Mouse (Mus musculus) kidney, embryonic 16.5 days (tissue): ENCODE data around the gene Ikbip. TPM values are rescaled to one million over a fixed set of nuclear protein-coding genes. Genes with fewer than 3 reads are reported as not detected.
A peak's percentile ranks its signal among the peaks of the same experiment; 100 is the strongest.

Source experiments
- ATAC-seq: fragments of 200-750 bp; cut with Nextera tagmentation; 2 replicates; pipeline ENCODE4 v1.8.0; 2017; ENCODE audit warnings: moderate TSS enrichment; ENCODE audit not compliant: low FRiP score, low TSS enrichment
- H3K27ac ChIP-seq: fragments of 300-500 bp; sonication (generic); 2 replicates; pipeline ENCODE4 v1.5.1; 2014; ENCODE audit warnings: low read length
- H3K27me3 ChIP-seq: fragments of 300-500 bp; sonication (generic); 2 replicates; pipeline ENCODE4 v1.6.1; 2014; ENCODE audit warnings: low read length, control low read depth, mixed read lengths; ENCODE audit not compliant: insufficient read depth
- H3K36me3 ChIP-seq: fragments of 300-500 bp; sonication (generic); 2 replicates; pipeline ENCODE4 v1.6.1; 2014; ENCODE audit warnings: low read length, control low read depth, mixed read lengths; ENCODE audit not compliant: insufficient read depth
- H3K4me1 ChIP-seq: fragments of 300-500 bp; sonication (generic); 2 replicates; pipeline ENCODE4 v1.6.1; 2014; ENCODE audit warnings: low read length, control low read depth, mixed read lengths; ENCODE audit not compliant: insufficient read depth
- H3K4me2 ChIP-seq: fragments of 300-500 bp; sonication (generic); replicated peaks from 2 replicates; pipeline ENCODE4 v1.6.1; 2014; ENCODE audit warnings: low read depth, low read length
- H3K4me3 ChIP-seq: fragments of 300-500 bp; sonication (generic); 2 replicates; pipeline ENCODE4 v1.5.1; 2014; ENCODE audit warnings: mild to moderate bottlenecking, low read length
- H3K9ac ChIP-seq: fragments of 300-500 bp; sonication (generic); replicated peaks from 2 replicates; pipeline ENCODE4 v1.6.1; 2014; ENCODE audit warnings: low read length
- H3K9me3 ChIP-seq: fragments of 300-500 bp; sonication (generic); 2 replicates; pipeline ENCODE4 v1.6.1; 2016; ENCODE audit warnings: low read length, control low read depth
- WGBS: fragments of 180-500 bp; shearing (Covaris S2); extraction: QIAGEN DNeasy Blood & Tissue Kit; methylation state at CpG from one replicate; pipeline ENCODE4 v1.1.7; 2014; 5-methylcytosine and 5-hydroxymethylcytosine counted together
- polyA plus RNA-seq: library from polyadenylated mRNA; unstranded; fragments of >200 nt; fragmentation: Nextera tagmentation; extraction: Ambion mirVana; gene quantifications from 2 replicates; pipeline ENCODE4 v1.2.1, GENCODE M21; 2015

Gene Ikbip
- polyA plus RNA-seq, 1 experiment from 2014 or later, result 37.6 TPM

GRCm38 (mm10) chr10:91080540-91080939 lies 2.2 kb upstream of the Ikbip start:
- Histone ChIP-seq H3K4me1 (peaks cover 13% of the 10 kb centered on the region; the same call in 1 of the 2 replicates), H3K27ac (no peak overlapping the region), H3K9me3 (no peaks in the 10 kb centered on the region), H3K27me3 (no peaks in the 10 kb centered on the region), H3K36me3 (peaks cover 22% of the 10 kb centered on the region), H3K9ac (no peak overlapping the region; the same call in 1 of the 2 replicates), H3K4me3 (no peak overlapping the region), H3K4me2 (no peak overlapping the region)
- WGBS, result 82% methylated on average over 5 of the region's 5 CpGs
- ATAC-seq, result no peak

- Histone ChIP-seq H3K27me3 (no peaks in the 10 kb centered on the region), H3K4me3 (peak overlapping the region; percentile 68), H3K4me1 (peaks cover 13% of the 10 kb centered on the region; the same call in 1 of the 2 replicates), H3K36me3 (peaks cover 16% of the 10 kb centered on the region), H3K27ac (peak overlapping the region; percentile 78), H3K4me2 (peak overlapping the region; percentile 77), H3K9ac (peak overlapping the region; percentile 76), H3K9me3 (no peaks in the 10 kb centered on the region)
- WGBS, result under 1% methylated on average over 27 of the region's 27 CpGs
- peak; percentile 52 for ATAC-seq
These were observed 707 bp upstream of the Ikbip start for GRCm38 (mm10) chr10:91081959-91082507.

- peak overlapping the region; percentile 77 for H3K4me2 ChIP-seq
- peaks cover 13% of the 10 kb centered on the region; the same call in 1 of the 2 replicates for H3K4me1 ChIP-seq
- peak overlapping the region; percentile 75 for H3K27ac ChIP-seq
- WGBS, result 38% methylated on average over 12 of the region's 12 CpGs
- H3K27me3 ChIP-seq, result no peaks in the 10 kb centered on the region
- ATAC-seq, result no peak
- H3K9me3 ChIP-seq, result no peaks in the 10 kb centered on the region
- H3K4me3 ChIP-seq, result peak overlapping the region; percentile 68
- peak overlapping the region; percentile 90 for H3K9ac ChIP-seq
- peaks cover 9% of the 10 kb centered on the region; the same call in 1 of the 2 replicates for H3K36me3 ChIP-seq
These were observed 720 bp downstream of the Ikbip start for GRCm38 (mm10) chr10:91083393-91083927.

GRCm38 (mm10) chr10:91092812-91093211 lies 10.1 kb downstream of the Ikbip start:
- WGBS, result 92% methylated on average over 4 of the region's 4 CpGs
- H3K9ac ChIP-seq, result no peak overlapping the region

GRCm38 (mm10) chr10:91094251-91095104 lies 11.7 kb downstream of the Ikbip start:
- peaks cover 26% of the 10 kb centered on the region for H3K36me3 ChIP-seq

More at GRCm38 (mm10) chr10:91092812-91093211, 10.1 kb downstream of the Ikbip start:
- Histone ChIP-seq H3K27me3 (no peaks in the 10 kb centered on the region), H3K4me3 (no peak overlapping the region), H3K4me2 (no peak overlapping the region), H3K27ac (no peak overlapping the region), H3K36me3 (peaks cover 18% of the 10 kb centered on the region), H3K4me1 (no peaks in the 10 kb centered on the region), H3K9me3 (no peaks in the 10 kb centered on the region)
- ATAC-seq, result no peak

GRCm38 (mm10) chr10:91098056-91098455 lies 15.3 kb downstream of the Ikbip start:
- Histone ChIP-seq H3K4me3 (no peak overlapping the region), H3K9me3 (no peaks in the 10 kb centered on the region), H3K36me3 (peaks cover 42% of the 10 kb centered on the region), H3K27me3 (no peaks in the 10 kb centered on the region), H3K4me2 (no peak overlapping the region), H3K27ac (no peak overlapping the region), H3K9ac (no peak overlapping the region), H3K4me1 (no peaks in the 10 kb centered on the region)
- ATAC-seq, result no peak
- 94% methylated on average over 8 of the region's 8 CpGs for WGBS

More at GRCm38 (mm10) chr10:91094251-91095104, 11.7 kb downstream of the Ikbip start:
- no peak for ATAC-seq
- H3K4me3 ChIP-seq, result no peak overlapping the region
- no peak overlapping the region for H3K9ac ChIP-seq
- no peak overlapping the region for H3K27ac ChIP-seq
- WGBS, result 81% methylated on average over 15 of the region's 15 CpGs
- H3K4me2 ChIP-seq, result no peak overlapping the region
- no peaks in the 10 kb centered on the region for H3K9me3 ChIP-seq
- H3K4me1 ChIP-seq, result no peaks in the 10 kb centered on the region
- no peaks in the 10 kb centered on the region for H3K27me3 ChIP-seq

GRCm38 (mm10) chr10:91100101-91100500 lies 17.4 kb downstream of the Ikbip start:
- WGBS, result 96% methylated on average over 1 of the region's 1 CpGs
- Histone ChIP-seq H3K4me3 (no peak overlapping the region), H3K27ac (no peak overlapping the region), H3K4me1 (no peaks in the 10 kb centered on the region), H3K4me2 (no peak overlapping the region), H3K9ac (no peak overlapping the region), H3K36me3 (peaks cover 35% of the 10 kb centered on the region), H3K9me3 (no peaks in the 10 kb centered on the region), H3K27me3 (no peaks in the 10 kb centered on the region)
- no peak for ATAC-seq

- 96% methylated on average over 25 of the region's 25 CpGs for WGBS
These were observed 19.2 kb downstream of the Ikbip start for GRCm38 (mm10) chr10:91101936-91102335.

GRCm38 (mm10) chr10:91102799-91103590 lies 20.3 kb downstream of the Ikbip start:
- Histone ChIP-seq H3K4me1 (no peaks in the 10 kb centered on the region), H3K9ac (no peak overlapping the region), H3K4me3 (no peak overlapping the region), H3K36me3 (peaks cover 23% of the 10 kb centered on the region), H3K4me2 (no peak overlapping the region), H3K27me3 (no peaks in the 10 kb centered on the region), H3K9me3 (no peaks in the 10 kb centered on the region), H3K27ac (no peak overlapping the region)
- WGBS, result 92% methylated on average over 14 of the region's 14 CpGs
- ATAC-seq, result no peak

More at GRCm38 (mm10) chr10:91101936-91102335, 19.2 kb downstream of the Ikbip start:
- no peak overlapping the region for H3K9ac ChIP-seq
- no peak overlapping the region for H3K27ac ChIP-seq
- H3K27me3 ChIP-seq, result no peaks in the 10 kb centered on the region
- no peak overlapping the region for H3K4me2 ChIP-seq
- no peaks in the 10 kb centered on the region for H3K4me1 ChIP-seq
- peaks cover 27% of the 10 kb centered on the region for H3K36me3 ChIP-seq
- no peak for ATAC-seq
- no peak overlapping the region for H3K4me3 ChIP-seq
- no peaks in the 10 kb centered on the region for H3K9me3 ChIP-seq
